ENCODE assay signal across 24 mouse cellular contexts in the genomic region with DNA sequence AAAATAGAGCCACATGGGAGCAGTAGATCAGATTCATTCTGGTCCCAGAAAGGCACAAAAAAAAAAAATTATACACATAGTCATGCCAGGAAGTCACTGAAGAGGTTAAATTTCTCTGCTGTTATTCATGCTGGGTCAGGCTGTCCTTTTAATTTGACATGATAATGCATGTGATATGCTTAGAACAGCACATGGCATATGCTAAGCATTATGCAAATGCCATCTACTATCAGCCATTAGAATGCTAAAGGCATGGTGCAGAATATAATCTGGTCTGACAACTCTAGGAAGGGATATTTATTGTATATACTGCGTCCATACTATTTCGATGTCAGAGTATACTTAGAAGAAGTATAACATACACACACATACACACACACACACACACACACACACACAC.
DNase-seq lines count a peak whose midpoint lies in the region; ATAC-seq lines count a peak whose summit lies in the region.
"Had no signal": no experiment of that assay in that cellular context is flagged by ENCODE, and none has a peak within 500 bp of the region (broad histone marks: within the 10 kb centered on the region; RNA-seq: fewer than 3 reads in every experiment).

No protein-coding gene starts in this region.

- no peaks in the 10 kb centered on the region for H3K9me3 ChIP-seq in forebrain, embryonic 14.5 days (replicated peaks; ENCODE audit: control insufficient read depth, low read length)
- no peaks in the 10 kb centered on the region for H3K9me3 ChIP-seq in forebrain, embryonic 12.5 days
- no peaks in the 10 kb centered on the region for H3K9me3 ChIP-seq in midbrain, embryonic 11.5 days (ENCODE audit: control insufficient read depth, low read length)
- H3K9me3 ChIP-seq in midbrain, embryonic 10.5 days (replicated peaks) = no peaks in the 10 kb centered on the region
- H3K9me3 ChIP-seq: embryonic facial prominence, embryonic 12.5 days; embryonic facial prominence, embryonic 15.5 days; heart, embryonic 10.5 days; heart, embryonic 13.5 days had no signal

- no peak overlapping the region for H3K27ac ChIP-seq in forebrain, embryonic 14.5 days (ENCODE audit: low read depth, low read length)
- H3K27ac ChIP-seq in forebrain, embryonic 12.5 days = no peak overlapping the region
- H3K27ac ChIP-seq in midbrain, embryonic 11.5 days (ENCODE audit: low read depth, low read length) = no peak overlapping the region
- no peak overlapping the region for H3K27ac ChIP-seq in midbrain, embryonic 10.5 days (replicated peaks)
- H3K27ac ChIP-seq: embryonic facial prominence, embryonic 12.5 days; embryonic facial prominence, embryonic 15.5 days; heart, adult 2 months; heart, embryonic 10.5 days; heart, embryonic 13.5 days had no signal

- WGBS in forebrain, embryonic 14.5 days = 84% methylated on average over 2 of the region's 2 CpGs
- 81% methylated on average over 2 of the region's 2 CpGs for WGBS in forebrain, embryonic 12.5 days
- 93% methylated on average over 2 of the region's 2 CpGs for WGBS in midbrain, embryonic 11.5 days
- WGBS in midbrain, embryonic 10.5 days = 93% methylated on average over 2 of the region's 2 CpGs

- peak; percentile 6 for DNase-seq in forebrain, embryonic 14.5 days (ENCODE audit: low spot score)
- DNase-seq in midbrain, embryonic 11.5 days (ENCODE audit: low spot score, missing footprints) = peak; percentile 53
- no peak for DNase-seq in midbrain, embryonic 10.5 days (ENCODE audit: low spot score)
- peak; percentile 19 for DNase-seq in retina, postnatal 1 day
- DNase-seq in retina, embryonic 14.5 days (ENCODE audit: low spot score) = no peak
- no peak for DNase-seq in adipocyte (ENCODE audit: low spot score)
- DNase-seq: adrenal gland, postnatal 10 days; adrenal gland, postnatal 36 days; cerebellum, adult 11 months; cerebellum, adult 2 months; cerebellum, adult 9-11 months; cerebellum, postnatal 25 days; gastrocnemius, postnatal 10 days; gastrocnemius, postnatal 36 days; heart, adult 2 months; heart, postnatal 14 days; heart, postnatal 4 days had no signal

- no peaks in the 10 kb centered on the region for H3K4me1 ChIP-seq in forebrain, embryonic 14.5 days (ENCODE audit: control insufficient read depth, insufficient read depth, low read length)
- H3K4me1 ChIP-seq in forebrain, embryonic 12.5 days = no peaks in the 10 kb centered on the region
- H3K4me1 ChIP-seq in midbrain, embryonic 11.5 days (ENCODE audit: control insufficient read depth, insufficient read depth, low read length) = no peaks in the 10 kb centered on the region
- H3K4me1 ChIP-seq in midbrain, embryonic 10.5 days = no peaks in the 10 kb centered on the region
- H3K4me1 ChIP-seq: embryonic facial prominence, embryonic 12.5 days; embryonic facial prominence, embryonic 15.5 days; heart, embryonic 10.5 days; heart, embryonic 13.5 days had no signal

- no peak for ATAC-seq in forebrain, embryonic 14.5 days
- no peak for ATAC-seq in forebrain, embryonic 12.5 days (ENCODE audit: low FRiP score)
- no peak for ATAC-seq in midbrain, embryonic 11.5 days (ENCODE audit: low FRiP score)
- ATAC-seq: activated CD4-positive, CD25-positive, alpha-beta regulatory T cell, adult 4 months; forebrain, embryonic 16.5 days had no signal

- H3K4me3 ChIP-seq in forebrain, embryonic 14.5 days (ENCODE audit: low read depth, low read length) = no peak overlapping the region
- H3K4me3 ChIP-seq in forebrain, embryonic 12.5 days (replicated peaks) = no peak overlapping the region
- no peak overlapping the region for H3K4me3 ChIP-seq in midbrain, embryonic 11.5 days (ENCODE audit: low read depth, low read length)
- H3K4me3 ChIP-seq in midbrain, embryonic 10.5 days = no peak overlapping the region
- H3K4me3 ChIP-seq: embryonic facial prominence, embryonic 12.5 days; embryonic facial prominence, embryonic 15.5 days; heart, adult 2 months; heart, embryonic 10.5 days; heart, embryonic 13.5 days had no signal

- no peaks in the 10 kb centered on the region for H3K27me3 ChIP-seq in forebrain, embryonic 14.5 days (replicated peaks; ENCODE audit: control insufficient read depth, insufficient read depth, low read length)
- no peaks in the 10 kb centered on the region for H3K27me3 ChIP-seq in forebrain, embryonic 12.5 days
- no peaks in the 10 kb centered on the region for H3K27me3 ChIP-seq in midbrain, embryonic 11.5 days (ENCODE audit: control insufficient read depth, insufficient read depth, low read length)
- H3K27me3 ChIP-seq in midbrain, embryonic 10.5 days (ENCODE audit: low read depth, poor library complexity, severe bottlenecking) = no peaks in the 10 kb centered on the region
- H3K27me3 ChIP-seq: embryonic facial prominence, embryonic 12.5 days; embryonic facial prominence, embryonic 15.5 days; heart, embryonic 13.5 days had no signal

- no peak overlapping the region for H3K4me2 ChIP-seq in forebrain, embryonic 14.5 days (ENCODE audit: low read length)
- no peak overlapping the region for H3K4me2 ChIP-seq in forebrain, embryonic 12.5 days
- H3K4me2 ChIP-seq in midbrain, embryonic 11.5 days = no peak overlapping the region
- H3K4me2 ChIP-seq: embryonic facial prominence, embryonic 12.5 days; embryonic facial prominence, embryonic 15.5 days; heart, embryonic 13.5 days had no signal

- H3K9ac ChIP-seq in forebrain, embryonic 14.5 days (ENCODE audit: low read length) = no peak overlapping the region
- no peak overlapping the region for H3K9ac ChIP-seq in forebrain, embryonic 12.5 days
- no peak overlapping the region for H3K9ac ChIP-seq in midbrain, embryonic 11.5 days (ENCODE audit: low read length)
- H3K9ac ChIP-seq: embryonic facial prominence, embryonic 12.5 days; embryonic facial prominence, embryonic 15.5 days; heart, embryonic 13.5 days had no signal

- H3K36me3 ChIP-seq in forebrain, embryonic 14.5 days (ENCODE audit: control insufficient read depth, insufficient read depth, low read length) = no peaks in the 10 kb centered on the region
- H3K36me3 ChIP-seq in forebrain, embryonic 12.5 days (replicated peaks) = no peaks in the 10 kb centered on the region
- no peaks in the 10 kb centered on the region for H3K36me3 ChIP-seq in midbrain, embryonic 11.5 days (ENCODE audit: control insufficient read depth, insufficient read depth, low read length)
- no peaks in the 10 kb centered on the region for H3K36me3 ChIP-seq in midbrain, embryonic 10.5 days
- H3K36me3 ChIP-seq: embryonic facial prominence, embryonic 12.5 days; embryonic facial prominence, embryonic 15.5 days; heart, embryonic 10.5 days; heart, embryonic 13.5 days had no signal

Comparison
In these comparisons a context has a peak if more than half of its experiments do, and no peak if none do; other contexts are left out.
1. DNase-seq: peak in forebrain, embryonic 14.5 days (single experiment), midbrain, embryonic 11.5 days (single experiment) and retina, postnatal 1 day (single experiment); none in midbrain, embryonic 10.5 days (single experiment), retina, embryonic 14.5 days (single experiment) and adipocyte (single experiment).